Mouse (Mus musculus): ENCODE results near the gene Tmcc1. TPM values are rescaled to one million over a fixed set of nuclear protein-coding genes. Genes with fewer than 3 reads are reported as not detected.
"Not testable (repeated sequence)": the region's sequence is repeated elsewhere in the genome, so short reads cannot be mapped to it uniquely, and the experiment has no call there.

Tmcc1 gene
- polyA plus RNA-seq, 1 experiment from 2014 or later, result 28.8 TPM

DNA sequence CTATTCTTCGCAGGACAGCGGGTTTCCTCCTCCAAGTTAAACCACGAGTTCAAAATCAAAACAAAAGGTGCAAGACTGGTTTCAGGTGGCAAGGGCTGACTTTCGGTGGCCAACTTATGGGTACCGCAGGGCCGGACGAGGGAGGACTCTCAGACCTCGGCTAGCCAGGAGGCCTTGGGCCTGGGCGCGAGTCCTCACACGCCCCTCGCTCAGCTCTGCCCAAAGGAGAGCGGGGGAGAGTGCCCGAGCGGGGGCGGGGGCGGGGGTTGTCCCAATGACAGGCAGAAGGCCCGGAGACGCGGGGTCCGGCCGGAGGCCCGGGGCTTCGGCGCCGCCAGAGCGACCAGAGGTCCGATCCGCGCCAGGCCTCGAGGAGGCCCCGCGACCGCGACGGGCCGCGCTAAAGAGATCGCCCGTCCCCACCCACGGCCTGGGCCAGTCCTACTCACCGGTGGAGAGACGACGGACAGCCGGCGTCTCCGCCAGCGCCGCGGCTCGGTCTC, 426 bp downstream of the Tmcc1 start:
- Histone ChIP-seq H3K36me3 (replicated peaks) (no peaks in the 10 kb centered on the region), H3K27me3 (replicated peaks) (no peaks in the 10 kb centered on the region), H3K4me1 (peaks cover 39% of the 10 kb centered on the region), H3K4me3 (peak overlapping the region; percentile 96), H3K4me2 (peak overlapping the region; percentile 86), H3K9ac (peak overlapping the region; percentile 93), H3K27ac (peak overlapping the region; percentile 89), H3K9me3 (no peaks in the 10 kb centered on the region)
- whole genome bisulfite sequencing, result under 1% methylated on average over 41 of the region's 51 CpGs
- ATAC-seq (replicated peaks), result peak; percentile 93

GRCm38 (mm10) chr6:116189417-116189816, 3.9 kb downstream of the Tmcc1 start:
- H3K4me2 ChIP-seq, result no peak overlapping the region
- no peak overlapping the region for H3K9ac ChIP-seq
- H3K9me3 ChIP-seq, result no peaks in the 10 kb centered on the region
- H3K4me3 ChIP-seq, result no peak overlapping the region
- WGBS, result 86% methylated on average over 1 of the region's 1 CpGs
- no peak overlapping the region for H3K27ac ChIP-seq
- H3K4me1 ChIP-seq, result peaks cover 39% of the 10 kb centered on the region
- no peaks in the 10 kb centered on the region for H3K27me3 ChIP-seq (replicated peaks)
- no peak for ATAC-seq (replicated peaks)
- no peaks in the 10 kb centered on the region for H3K36me3 ChIP-seq (replicated peaks)

DNA sequence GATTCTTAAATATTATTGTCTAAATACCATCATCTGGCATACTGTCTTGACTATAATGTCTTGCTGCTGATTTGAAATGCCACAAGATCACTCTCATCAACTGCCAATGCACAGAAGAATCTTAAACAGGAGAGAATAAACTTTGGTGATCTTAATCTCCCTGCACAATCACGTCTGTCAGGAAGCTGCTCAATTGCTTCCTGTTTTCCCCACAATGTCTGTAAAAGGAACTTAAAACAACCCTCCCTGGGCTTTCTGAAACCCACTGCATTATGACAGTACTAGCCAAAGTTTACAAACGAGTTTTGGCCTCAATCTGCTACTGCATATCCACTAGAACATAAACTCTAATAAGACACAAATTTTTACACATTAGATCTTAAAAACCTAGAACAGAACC, 6.8 kb downstream of the Tmcc1 start:
- Histone ChIP-seq H3K4me1 (peaks cover 24% of the 10 kb centered on the region), H3K9me3 (no peaks in the 10 kb centered on the region), H3K9ac (no peak overlapping the region), H3K4me3 (no peak overlapping the region), H3K4me2 (no peak overlapping the region), H3K27me3 (replicated peaks) (no peaks in the 10 kb centered on the region), H3K27ac (no peak overlapping the region), H3K36me3 (replicated peaks) (no peaks in the 10 kb centered on the region)
- 47% methylated on average over 2 of the region's 2 CpGs for WGBS
- no peak for ATAC-seq (replicated peaks)

DNA sequence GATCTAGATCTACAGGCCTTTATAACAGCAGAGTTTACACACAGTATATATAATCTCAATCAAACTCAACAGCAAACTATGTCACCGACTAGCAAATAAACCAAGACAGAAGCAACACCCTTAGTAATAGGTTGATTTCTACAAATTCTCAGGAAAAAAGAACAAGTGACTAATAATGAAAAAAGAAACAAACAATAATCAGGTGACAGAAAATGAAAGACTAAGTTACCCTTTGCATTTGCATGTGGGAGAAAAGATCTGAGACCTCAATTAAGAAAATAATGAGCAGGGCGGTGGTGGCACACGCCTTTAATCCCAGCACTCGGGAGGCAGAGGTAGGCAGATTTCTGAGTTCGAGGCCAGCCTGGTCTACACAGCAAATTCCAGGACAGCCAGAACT, 9.8 kb downstream of the Tmcc1 start:
- Histone ChIP-seq H3K9ac (no peak overlapping the region), H3K27me3 (replicated peaks) (no peaks in the 10 kb centered on the region), H3K4me3 (no peak overlapping the region), H3K36me3 (replicated peaks) (no peaks in the 10 kb centered on the region), H3K4me1 (no peaks in the 10 kb centered on the region), H3K27ac (no peak overlapping the region), H3K9me3 (no peaks in the 10 kb centered on the region), H3K4me2 (no peak overlapping the region)
- WGBS, result 85% methylated on average over 5 of the region's 5 CpGs
- no peak for ATAC-seq (replicated peaks)

DNA sequence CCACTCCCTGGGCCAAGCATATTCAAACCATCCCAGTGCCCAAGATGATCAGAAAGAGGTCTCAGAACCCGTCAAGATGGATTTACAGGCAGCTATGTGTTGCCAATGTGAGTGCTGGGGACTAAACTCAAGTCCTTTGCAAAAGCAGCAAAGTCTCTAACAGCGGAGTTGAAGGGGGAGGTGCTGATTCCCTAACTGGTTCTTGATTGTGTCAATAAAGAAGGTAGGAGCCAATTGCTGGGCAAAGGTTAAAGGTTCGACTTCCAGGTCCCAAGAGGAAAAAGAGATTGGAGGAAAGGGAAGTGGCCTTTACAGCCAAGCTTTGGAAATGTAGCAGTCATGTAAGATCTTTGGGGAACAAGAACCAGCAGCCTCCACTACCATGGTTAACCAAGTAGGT, 12.6 kb downstream of the Tmcc1 start:
- H3K4me1 ChIP-seq, result no peaks in the 10 kb centered on the region
- no peak overlapping the region for H3K4me3 ChIP-seq
- H3K27me3 ChIP-seq (replicated peaks), result no peaks in the 10 kb centered on the region
- 75% methylated on average over 3 of the region's 3 CpGs for WGBS
- H3K4me2 ChIP-seq, result no peak overlapping the region
- H3K9ac ChIP-seq, result no peak overlapping the region
- no peaks in the 10 kb centered on the region for H3K36me3 ChIP-seq (replicated peaks)
- H3K27ac ChIP-seq, result no peak overlapping the region
- ATAC-seq (replicated peaks), result no peak
- H3K9me3 ChIP-seq, result no peaks in the 10 kb centered on the region

GRCm38 (mm10) chr6:116178376-116178775, 14.9 kb downstream of the Tmcc1 start:
- no peak for ATAC-seq (replicated peaks)
- no peaks in the 10 kb centered on the region for H3K27me3 ChIP-seq (replicated peaks)
- no peak overlapping the region for H3K4me3 ChIP-seq
- no peaks in the 10 kb centered on the region for H3K4me1 ChIP-seq
- H3K9ac ChIP-seq, result no peak overlapping the region
- H3K4me2 ChIP-seq, result no peak overlapping the region
- no peak overlapping the region for H3K27ac ChIP-seq
- WGBS, result 98% methylated on average over 2 of the region's 2 CpGs
- H3K36me3 ChIP-seq (replicated peaks), result no peaks in the 10 kb centered on the region
- H3K9me3 ChIP-seq, result no peaks in the 10 kb centered on the region

GRCm38 (mm10) chr6:116173511-116174099, 19.7 kb downstream of the Tmcc1 start:
- ATAC-seq (replicated peaks); H3K27ac ChIP-seq; H3K4me1 ChIP-seq; H3K4me3 ChIP-seq; H3K9ac ChIP-seq; H3K4me2 ChIP-seq; H3K27me3 ChIP-seq (replicated peaks); H3K9me3 ChIP-seq; H3K36me3 ChIP-seq (replicated peaks): not testable (repeated sequence)
- 72% methylated on average over 37 of the region's 37 CpGs for WGBS

- Histone ChIP-seq H3K4me1 (no peaks in the 10 kb centered on the region), H3K4me2 (no peak overlapping the region), H3K27me3 (replicated peaks) (no peaks in the 10 kb centered on the region), H3K4me3 (no peak overlapping the region), H3K9ac (no peak overlapping the region), H3K27ac (no peak overlapping the region), H3K36me3 (replicated peaks) (0 out of 2 replicates have a peak, but pooled peaks cover 3% of the 10 kb centered on the region), H3K9me3 (no peaks in the 10 kb centered on the region)
- no peak for ATAC-seq (replicated peaks)
- WGBS, result 95% methylated on average over 1 of the region's 1 CpGs
These were observed 26.9 kb downstream of the Tmcc1 start for GRCm38 (mm10) chr6:116166383-116166782.

DNA sequence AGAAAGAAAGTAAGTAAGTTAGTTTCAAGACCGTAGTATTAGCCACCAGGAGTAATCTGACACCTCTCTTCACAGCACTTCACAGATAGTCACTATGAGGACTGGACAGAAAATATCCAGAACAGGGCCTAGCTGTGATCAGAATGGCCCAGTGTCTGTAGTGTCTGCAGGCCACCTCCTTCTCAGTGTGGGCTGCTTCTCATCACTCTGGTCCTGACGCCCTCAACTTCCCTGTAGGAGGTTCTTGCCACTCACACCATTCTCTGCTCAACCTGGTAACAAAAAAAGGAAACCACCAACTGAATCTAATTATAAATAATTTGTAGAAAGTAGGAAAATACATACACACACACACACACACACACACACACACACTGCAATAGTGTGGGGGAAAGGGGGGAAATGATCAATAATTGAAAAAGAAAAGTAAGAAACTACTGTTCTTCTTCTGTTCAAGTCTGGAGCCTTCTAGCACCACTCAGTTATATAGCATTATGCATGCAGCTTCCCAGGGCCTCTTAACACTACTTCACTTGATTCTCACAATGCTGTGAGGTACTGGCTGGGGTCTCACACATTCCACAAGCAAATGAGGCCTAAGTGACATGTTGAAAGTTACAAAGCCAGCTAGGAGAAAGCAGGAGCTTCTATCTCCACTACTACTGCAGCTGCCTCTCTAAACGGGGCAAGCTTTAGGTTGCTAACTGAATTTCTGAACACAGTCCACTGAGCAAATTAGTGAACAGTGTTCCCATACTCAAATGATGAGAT, 38.2 kb downstream of the Tmcc1 start:
- H3K9me3 ChIP-seq, result no peaks in the 10 kb centered on the region
- H3K4me2 ChIP-seq, result no peak overlapping the region
- no peak for ATAC-seq (replicated peaks)
- H3K4me1 ChIP-seq, result 0 out of 2 replicates have a peak, but pooled peaks cover 3% of the 10 kb centered on the region
- no peak overlapping the region for H3K27ac ChIP-seq
- H3K36me3 ChIP-seq (replicated peaks), result no peaks in the 10 kb centered on the region
- no peak overlapping the region for H3K9ac ChIP-seq
- no peak overlapping the region for H3K4me3 ChIP-seq
- no peaks in the 10 kb centered on the region for H3K27me3 ChIP-seq (replicated peaks)
- 19% methylated on average over 3 of the region's 3 CpGs for WGBS

DNA sequence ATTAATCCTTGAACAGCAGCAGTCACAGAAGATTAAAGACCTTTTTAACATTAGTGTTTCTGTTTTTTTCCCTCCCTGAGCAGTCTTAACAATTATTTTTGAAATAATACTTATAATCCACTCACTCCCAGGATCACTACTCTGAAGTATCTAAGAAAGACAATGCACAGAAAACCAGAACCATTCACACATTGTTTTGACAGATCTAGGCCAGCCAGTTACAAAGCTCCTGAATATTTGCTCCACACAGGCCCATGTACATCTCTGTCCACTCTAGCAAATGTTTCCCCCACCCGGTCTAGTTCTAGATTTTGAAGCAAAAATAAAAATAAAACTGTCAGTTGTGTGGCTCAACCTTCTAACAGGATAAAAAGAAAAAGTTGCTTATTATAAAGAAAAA, 45.9 kb downstream of the Tmcc1 start:
- 83% methylated on average over 1 of the region's 1 CpGs for WGBS
- H3K9ac ChIP-seq, result no peak overlapping the region
- no peak for ATAC-seq (replicated peaks)
- H3K4me3 ChIP-seq, result no peak overlapping the region
- H3K27me3 ChIP-seq (replicated peaks), result no peaks in the 10 kb centered on the region
- H3K27ac ChIP-seq, result no peak overlapping the region
- no peaks in the 10 kb centered on the region for H3K36me3 ChIP-seq (replicated peaks)
- H3K4me1 ChIP-seq, result peaks cover 4% of the 10 kb centered on the region; the same call in 1 of the 2 replicates
- H3K4me2 ChIP-seq, result no peak overlapping the region
- no peaks in the 10 kb centered on the region for H3K9me3 ChIP-seq

GRCm38 (mm10) chr6:116141696-116142095, 51.6 kb downstream of the Tmcc1 start:
- 68% methylated on average over 2 of the region's 2 CpGs for WGBS
- peak overlapping the region; percentile 31; the same call in 1 of the 2 replicates for H3K27ac ChIP-seq
- no peaks in the 10 kb centered on the region for H3K9me3 ChIP-seq
- no peaks in the 10 kb centered on the region for H3K36me3 ChIP-seq (replicated peaks)
- no peak overlapping the region for H3K9ac ChIP-seq
- H3K4me2 ChIP-seq, result no peak overlapping the region
- H3K4me3 ChIP-seq, result no peak overlapping the region
- no peak for ATAC-seq (replicated peaks)
- H3K27me3 ChIP-seq (replicated peaks), result no peaks in the 10 kb centered on the region
- peaks cover 13% of the 10 kb centered on the region for H3K4me1 ChIP-seq

DNA sequence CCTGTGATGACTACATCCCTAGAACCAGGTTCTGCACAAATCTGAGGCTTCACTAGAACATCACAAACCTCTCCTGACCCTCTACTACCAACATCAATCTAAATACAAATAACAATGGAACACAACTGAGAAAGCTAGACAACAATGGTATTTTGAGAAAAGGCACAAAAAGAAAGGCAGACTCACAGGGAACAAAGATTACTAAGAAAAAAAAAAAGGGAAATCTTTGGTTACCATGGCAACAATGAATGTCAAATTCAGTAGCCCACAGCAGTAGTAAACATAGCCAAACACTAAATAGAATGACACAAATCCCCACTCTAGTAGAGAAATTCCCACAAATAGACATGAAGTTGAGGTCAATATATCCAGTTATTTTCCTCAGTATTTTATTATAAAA, 52.5 kb downstream of the Tmcc1 start:
- H3K4me2 ChIP-seq, result no peak overlapping the region
- no peaks in the 10 kb centered on the region for H3K9me3 ChIP-seq
- no peak for ATAC-seq (replicated peaks)
- no peak overlapping the region for H3K4me3 ChIP-seq
- no peaks in the 10 kb centered on the region for H3K36me3 ChIP-seq (replicated peaks)
- peaks cover 13% of the 10 kb centered on the region for H3K4me1 ChIP-seq
- no peak overlapping the region for H3K9ac ChIP-seq
- H3K27me3 ChIP-seq (replicated peaks), result no peaks in the 10 kb centered on the region
- H3K27ac ChIP-seq, result no peak overlapping the region
